Mouse (Mus musculus): Measurements from ENCODE around the gene Cd59b.
"Not testable (repeated sequence)": the region's sequence is repeated elsewhere in the genome, so short reads cannot be mapped to it uniquely, and the experiment has no call there.

DNA sequence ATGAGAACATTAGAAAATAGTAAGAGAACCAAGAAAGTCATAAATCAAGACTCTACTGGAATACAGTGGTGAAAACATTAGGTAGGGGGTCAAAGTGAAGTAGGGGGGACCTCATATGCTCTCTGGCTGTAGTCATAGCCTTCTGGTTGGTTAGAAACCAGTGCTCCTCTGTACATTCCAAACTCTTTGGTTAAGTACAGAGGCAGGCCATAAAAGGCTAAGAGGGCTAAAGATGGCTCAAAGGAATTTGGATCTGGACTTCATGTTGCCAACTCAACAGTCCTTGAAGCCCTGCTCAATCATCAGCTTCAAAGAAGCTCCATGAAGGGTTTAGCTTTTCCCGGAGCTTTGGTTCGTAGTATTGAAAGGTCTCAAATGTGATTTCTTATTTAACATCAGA, 39.4 kb downstream of the Cd59b start:
- not testable (repeated sequence) for TF ChIP-seq GATA1 (IDR thresholded peaks at IDR 0.05; ENCODE audit: borderline replicate concordance, low read length); FLI1 (IDR thresholded peaks at IDR 0.05; ENCODE audit: low read length)

Data from megakaryocyte, embryonic 14.5 days (primary cell).